Comparison of ENCODE assay signal across 1 mouse cellular context in the genomic region with DNA sequence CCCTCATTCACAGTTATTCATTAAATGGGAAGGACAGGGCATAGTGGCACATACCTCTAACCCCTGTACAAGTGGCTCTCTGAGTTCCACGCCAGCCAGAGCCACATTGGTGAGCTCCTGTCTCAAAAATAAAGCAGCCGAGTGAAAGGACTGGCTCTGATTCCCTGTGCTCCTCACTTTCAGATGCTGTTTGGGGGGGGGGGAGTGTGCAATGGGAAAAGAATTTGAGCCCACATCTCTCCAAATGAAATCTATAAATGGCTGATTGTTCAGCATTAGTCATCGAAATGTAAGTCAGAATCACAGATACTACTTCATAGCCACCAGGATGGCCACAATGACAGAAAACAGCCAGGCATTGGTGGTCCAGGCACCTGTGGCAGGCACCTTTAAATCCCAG.
TF ChIP-seq lines count a peak whose summit lies in the region.

No protein-coding gene starts in this region.

TF ChIP-seq in CH12.LX, 34 proteins besides CTCF, POLR2A, EP300 and RAD21:
- TF ChIP-seq CHD2 (IDR thresholded peaks at IDR 0.05; ENCODE audit: low read length) (no peak), TBP (conservative IDR thresholded peaks at IDR 0.05; ENCODE audit: low read depth, low read length) (no peak), NRF1 (IDR thresholded peaks at IDR 0.05; ENCODE audit: low read depth, low read length) (no peak), SIN3A (IDR thresholded peaks at IDR 0.05; ENCODE audit: low read length) (no peak), ZMIZ1 (IDR thresholded peaks at IDR 0.05; ENCODE audit: low read depth, low read length) (no peak), USF1 (IDR thresholded peaks at IDR 0.05; ENCODE audit: low read depth, low read length) (no peak), CHD1 (IDR thresholded peaks at IDR 0.05; ENCODE audit: low read depth, low read length) (no peak), USF2 (conservative IDR thresholded peaks at IDR 0.05; ENCODE audit: low read depth, low read length) (no peak), MXI1 (IDR thresholded peaks at IDR 0.05; ENCODE audit: low read depth, low read length) (no peak), NELFE (IDR thresholded peaks at IDR 0.05; ENCODE audit: low read depth, low read length) (no peak), UBTF (IDR thresholded peaks at IDR 0.05; ENCODE audit: low read depth, low read length) (no peak), BHLHE40 (IDR thresholded peaks at IDR 0.05; ENCODE audit: low read depth, low read length) (no peak), GABPA (IDR thresholded peaks at IDR 0.05; ENCODE audit: insufficient replicate concordance, low read depth, low read length) (no peak), MEF2A (IDR thresholded peaks at IDR 0.05; ENCODE audit: borderline replicate concordance, low read depth, low read length) (no peak), RCOR1 (conservative IDR thresholded peaks at IDR 0.05; ENCODE audit: low read depth, low read length) (no peak), MAX (IDR thresholded peaks at IDR 0.05; ENCODE audit: low read length) (no peak), KAT2A (IDR thresholded peaks at IDR 0.05; ENCODE audit: insufficient replicate concordance, low read length) (no peak), TCF12 (IDR thresholded peaks at IDR 0.05; ENCODE audit: low read depth, low read length) (no peak)
